Mouse (Mus musculus) intestine, embryonic 15.5 days (tissue): ENCODE data around the gene Fbxl21. TPM values are rescaled to one million over a fixed set of nuclear protein-coding genes. Genes with fewer than 3 reads are reported as not detected.

Experiments used
- ATAC-seq: fragments of 200-750 bp; cut with Nextera tagmentation; 2 replicates; pipeline ENCODE4 v1.8.0; 2017; ENCODE audit warnings: moderate TSS enrichment, moderate library complexity
- H3K27ac ChIP-seq: fragments of 300-500 bp; sonication (generic); 2 replicates; pipeline ENCODE4 v1.5.1; 2015; ENCODE audit warnings: mild to moderate bottlenecking, inconsistent platforms
- H3K27me3 ChIP-seq: fragments of 300-500 bp; sonication (generic); replicated peaks from 2 replicates; pipeline ENCODE4 v1.6.1; 2015; ENCODE audit warnings: inconsistent platforms
- H3K36me3 ChIP-seq: fragments of 300-500 bp; sonication (generic); 2 replicates; pipeline ENCODE4 v1.6.1; 2015; ENCODE audit warnings: inconsistent platforms
- H3K4me1 ChIP-seq: fragments of 300-500 bp; sonication (generic); replicated peaks from 2 replicates; pipeline ENCODE4 v1.6.1; 2015; ENCODE audit warnings: inconsistent platforms
- H3K4me2 ChIP-seq: fragments of 300-500 bp; sonication (generic); replicated peaks from 2 replicates; pipeline ENCODE4 v1.6.1; 2015; ENCODE audit warnings: mild to moderate bottlenecking, inconsistent platforms
- H3K4me3 ChIP-seq: fragments of 300-500 bp; sonication (generic); replicated peaks from 2 replicates; pipeline ENCODE4 v1.5.1; 2015; ENCODE audit warnings: inconsistent platforms
- H3K9ac ChIP-seq: fragments of 300-500 bp; sonication (generic); 2 replicates; pipeline ENCODE4 v1.6.1; 2015; ENCODE audit warnings: inconsistent platforms
- H3K9me3 ChIP-seq: fragments of 300-500 bp; sonication (generic); 2 replicates; pipeline ENCODE4 v1.6.1; 2016; ENCODE audit warnings: inconsistent platforms
- WGBS: fragments of 180-500 bp; shearing (Covaris S2); methylation state at CpG from one replicate; pipeline ENCODE4 v1.1.7; 2015; 5-methylcytosine and 5-hydroxymethylcytosine counted together
- polyA plus RNA-seq: library from polyadenylated mRNA; unstranded; fragments of >200 nt; fragmentation: Nextera tagmentation; extraction: Ambion mirVana; gene quantifications from 2 replicates; pipeline ENCODE4 v1.2.1, GENCODE M21; 2015

Fbxl21 gene
- polyA plus RNA-seq, 1 experiment from 2014 or later: 2.1 TPM

DNA sequence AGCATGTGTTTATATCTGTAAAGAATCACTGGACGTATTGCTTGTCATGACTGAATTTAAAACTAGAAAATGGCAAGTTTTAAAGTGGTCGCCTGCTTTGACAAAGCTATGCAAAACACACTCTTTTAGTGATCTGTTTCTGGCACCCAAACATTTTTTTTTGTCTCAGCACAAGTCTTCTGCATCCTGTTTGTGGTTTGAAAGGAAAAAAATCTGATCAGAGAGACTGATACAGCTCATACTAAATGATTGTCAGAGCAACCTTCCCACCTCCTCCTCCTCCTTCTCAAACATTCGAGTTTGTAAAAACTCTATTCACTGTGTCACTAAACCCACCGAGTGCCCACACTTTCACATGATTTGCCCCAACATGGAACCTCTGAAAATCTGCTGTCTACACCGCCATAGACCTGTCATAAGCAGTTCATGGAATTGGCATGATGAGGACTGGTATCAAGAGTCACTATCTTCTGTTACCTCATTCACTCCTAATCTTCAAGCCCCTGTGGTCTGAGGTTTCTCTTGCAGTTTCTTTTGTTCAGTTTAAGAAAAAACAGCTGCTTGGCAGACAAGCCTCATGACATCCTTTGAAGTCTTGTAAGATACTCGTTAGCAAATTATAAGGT lies 15.3 kb upstream of the Fbxl21 start:
- no peak overlapping the region for H3K27ac ChIP-seq
- no peaks in the 10 kb centered on the region for H3K9me3 ChIP-seq
- H3K4me3 ChIP-seq: no peak overlapping the region
- no peak for ATAC-seq
- no peak overlapping the region for H3K4me2 ChIP-seq
- H3K27me3 ChIP-seq: no peaks in the 10 kb centered on the region
- no peaks in the 10 kb centered on the region for H3K4me1 ChIP-seq
- H3K36me3 ChIP-seq: no peaks in the 10 kb centered on the region
- WGBS: 67% methylated on average over 6 of the region's 6 CpGs
- no peak overlapping the region for H3K9ac ChIP-seq

DNA sequence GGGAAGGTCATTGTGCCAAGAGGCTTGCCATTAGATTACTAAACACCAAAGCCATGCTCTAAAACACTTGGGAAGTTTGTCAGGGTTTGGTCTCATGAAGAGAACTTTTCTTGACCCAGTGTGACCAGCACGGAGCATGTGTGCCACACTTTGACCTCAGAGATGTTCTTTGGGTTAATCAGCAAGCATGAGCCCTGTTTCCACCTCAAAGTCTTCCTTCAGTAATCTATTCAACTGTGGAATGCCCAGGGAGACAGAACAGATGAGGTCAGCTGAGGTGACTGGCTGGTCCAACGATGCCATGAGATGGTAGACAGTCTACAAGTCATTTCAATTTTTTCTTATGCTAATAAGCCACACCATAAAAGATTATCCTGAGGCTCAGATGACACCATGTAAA lies 12.5 kb upstream of the Fbxl21 start:
- no peaks in the 10 kb centered on the region for H3K27me3 ChIP-seq
- no peak overlapping the region for H3K4me2 ChIP-seq
- H3K9ac ChIP-seq: no peak overlapping the region
- H3K27ac ChIP-seq: no peak overlapping the region
- ATAC-seq: no peak
- no peaks in the 10 kb centered on the region for H3K9me3 ChIP-seq
- 83% methylated on average over 2 of the region's 2 CpGs for WGBS
- H3K4me1 ChIP-seq: no peaks in the 10 kb centered on the region
- H3K4me3 ChIP-seq: no peak overlapping the region
- H3K36me3 ChIP-seq: no peaks in the 10 kb centered on the region

DNA sequence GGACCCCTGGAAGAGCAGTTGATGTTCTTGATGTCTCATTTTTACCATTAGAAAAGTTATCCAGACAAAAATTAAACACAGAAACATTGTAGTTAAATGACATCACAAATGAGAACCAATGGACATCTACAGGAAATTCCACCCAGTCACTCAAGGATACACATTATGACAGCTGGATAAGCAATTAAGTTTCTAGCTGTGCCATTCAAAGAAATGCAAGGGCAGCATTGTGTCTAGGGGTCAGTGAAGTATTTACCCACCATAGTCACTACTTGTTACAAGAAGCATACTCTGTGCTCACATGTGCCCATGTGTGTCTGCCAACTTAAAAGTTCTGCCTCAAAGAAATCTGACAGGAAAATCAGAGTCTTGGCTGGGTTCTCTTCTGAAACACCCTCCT lies 8.7 kb upstream of the Fbxl21 start:
- Histone ChIP-seq H3K4me2 (no peak overlapping the region), H3K4me1 (no peaks in the 10 kb centered on the region)

DNA sequence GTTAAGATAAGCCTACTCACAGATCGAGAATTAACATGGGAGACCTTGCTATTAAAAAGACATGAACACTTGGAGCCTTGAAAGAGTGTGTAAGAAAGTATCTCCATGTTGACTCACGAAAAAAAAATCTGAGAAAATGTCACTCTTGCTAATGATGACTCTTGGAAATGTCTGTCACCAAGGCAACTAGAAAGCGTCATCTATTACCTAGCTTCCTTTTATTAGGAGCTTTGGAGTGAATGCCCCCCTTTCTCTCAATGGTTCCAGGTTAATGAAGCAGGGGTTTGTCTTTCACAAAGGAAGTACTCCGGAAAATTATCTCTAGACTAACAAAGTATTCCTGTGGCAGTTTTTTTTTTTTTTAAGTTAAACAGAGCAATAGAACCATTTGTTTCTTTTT lies 6.0 kb upstream of the Fbxl21 start:
- Histone ChIP-seq H3K27me3 (no peaks in the 10 kb centered on the region), H3K4me2 (no peak overlapping the region), H3K36me3 (no peaks in the 10 kb centered on the region), H3K9me3 (no peaks in the 10 kb centered on the region), H3K4me3 (no peak overlapping the region), H3K27ac (no peak overlapping the region), H3K4me1 (no peaks in the 10 kb centered on the region), H3K9ac (no peak overlapping the region)
- WGBS: 67% methylated on average over 4 of the region's 4 CpGs
- no peak for ATAC-seq

More for the DNA sequence above, 8.7 kb upstream of the Fbxl21 start:
- Histone ChIP-seq H3K4me3 (no peak overlapping the region), H3K9ac (no peak overlapping the region), H3K36me3 (no peaks in the 10 kb centered on the region), H3K27ac (no peak overlapping the region), H3K9me3 (no peaks in the 10 kb centered on the region), H3K27me3 (no peaks in the 10 kb centered on the region)
- no peak for ATAC-seq

DNA sequence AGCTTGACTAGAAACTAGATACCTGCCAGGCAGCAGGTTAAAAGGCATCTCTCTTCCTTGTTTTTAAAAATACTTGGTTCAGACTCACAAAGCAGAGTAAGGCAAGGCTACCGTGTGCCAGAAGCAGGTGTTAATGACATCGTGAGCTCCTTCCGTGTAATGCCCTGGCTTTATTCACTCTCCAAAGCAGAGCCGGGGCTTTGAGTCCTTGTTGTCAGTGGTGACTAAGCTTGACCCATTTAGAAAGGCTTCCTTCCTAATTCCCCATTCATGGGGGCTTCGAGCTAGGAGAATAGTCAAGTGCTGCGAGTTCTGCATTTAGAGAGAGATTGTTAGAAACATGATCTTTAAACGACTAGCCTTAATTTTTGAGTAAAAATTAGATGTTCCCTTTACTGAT lies 5.5 kb upstream of the Fbxl21 start:
- Histone ChIP-seq H3K27ac (no peak overlapping the region), H3K27me3 (no peaks in the 10 kb centered on the region), H3K9ac (no peak overlapping the region), H3K4me2 (no peak overlapping the region), H3K4me1 (no peaks in the 10 kb centered on the region), H3K9me3 (no peaks in the 10 kb centered on the region), H3K36me3 (no peaks in the 10 kb centered on the region), H3K4me3 (no peak overlapping the region)
- ATAC-seq: no peak
- whole genome bisulfite sequencing: 60% methylated on average over 7 of the region's 7 CpGs

DNA sequence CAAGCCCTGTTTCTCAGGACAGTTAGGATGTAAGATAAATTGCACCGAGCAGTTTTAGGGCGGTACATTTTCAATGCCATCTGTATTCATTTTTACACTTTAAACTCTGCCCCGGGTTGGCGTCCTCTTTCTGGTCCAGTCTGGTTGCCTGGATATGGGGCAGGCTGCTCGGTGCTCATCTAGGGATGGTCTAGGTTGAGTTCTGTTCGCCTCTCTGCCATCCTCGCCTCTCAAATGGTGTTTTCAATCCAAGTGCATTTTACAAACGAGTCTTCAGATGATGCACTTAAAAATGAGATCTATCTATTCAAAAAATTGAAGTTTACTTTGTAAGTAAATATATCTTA lies 522 bp downstream of the Fbxl21 start:
- no peaks in the 10 kb centered on the region for H3K27me3 ChIP-seq
- H3K36me3 ChIP-seq: no peaks in the 10 kb centered on the region
- WGBS: 6% methylated on average over 8 of the region's 8 CpGs
- no peaks in the 10 kb centered on the region for H3K9me3 ChIP-seq
- H3K4me2 ChIP-seq: peak overlapping the region; percentile 94
- H3K4me1 ChIP-seq: 0 out of 2 replicates have a peak, but pooled peaks cover 3% of the 10 kb centered on the region
- H3K9ac ChIP-seq: peak overlapping the region; percentile 69
- no peak overlapping the region for H3K27ac ChIP-seq
- ATAC-seq: peak; percentile 19
- peak overlapping the region; percentile 69 for H3K4me3 ChIP-seq

DNA sequence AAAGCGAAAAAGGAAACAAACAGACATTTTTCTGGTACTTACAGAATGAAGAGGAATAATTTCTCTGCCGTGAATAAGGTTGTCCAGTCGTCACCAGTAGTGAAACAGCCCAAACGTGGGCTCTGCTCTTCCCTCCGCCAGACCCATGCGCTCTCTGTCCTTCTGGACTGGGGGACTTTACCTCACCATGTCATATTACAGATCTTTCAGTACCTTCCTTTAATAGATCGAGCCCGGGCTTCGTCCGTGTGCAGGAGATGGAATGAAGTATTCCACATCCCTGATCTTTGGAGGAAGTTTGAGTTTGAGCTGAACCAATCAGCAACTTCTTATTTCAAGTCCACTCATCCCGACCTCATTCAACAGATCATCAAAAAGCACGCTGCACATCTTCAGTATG lies 4.6 kb downstream of the Fbxl21 start:
- 0 out of 2 replicates have a peak, but pooled peaks cover 3% of the 10 kb centered on the region for H3K4me1 ChIP-seq
- no peaks in the 10 kb centered on the region for H3K9me3 ChIP-seq
- H3K27ac ChIP-seq: no peak overlapping the region
- no peak overlapping the region for H3K4me3 ChIP-seq
- H3K9ac ChIP-seq: no peak overlapping the region
- no peak for ATAC-seq
- WGBS: 57% methylated on average over 12 of the region's 12 CpGs
- H3K4me2 ChIP-seq: no peak overlapping the region
- H3K27me3 ChIP-seq: no peaks in the 10 kb centered on the region
- H3K36me3 ChIP-seq: no peaks in the 10 kb centered on the region

DNA sequence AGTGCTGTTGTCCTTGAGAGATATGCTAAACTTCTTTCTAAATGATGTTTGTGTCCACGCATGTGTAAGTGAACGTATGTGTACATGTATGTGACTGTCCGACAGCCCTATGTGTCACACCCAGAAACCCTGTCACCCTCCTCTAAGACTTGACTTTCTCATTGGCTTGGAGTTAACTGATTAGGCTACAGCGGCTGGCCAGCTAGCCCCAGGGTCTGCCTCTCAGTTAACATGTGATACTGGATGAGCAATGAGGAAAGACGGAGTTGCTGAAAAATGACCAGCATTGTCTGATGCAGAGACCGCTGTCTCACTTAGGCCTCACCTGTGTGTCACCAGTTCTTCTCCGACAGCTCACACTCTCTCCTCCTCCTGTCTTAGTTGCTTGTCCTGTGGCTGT lies 5.6 kb downstream of the Fbxl21 start:
- no peak for ATAC-seq
- no peaks in the 10 kb centered on the region for H3K4me1 ChIP-seq
- no peaks in the 10 kb centered on the region for H3K9me3 ChIP-seq
- H3K27me3 ChIP-seq: no peaks in the 10 kb centered on the region
- no peak overlapping the region for H3K9ac ChIP-seq
- 91% methylated on average over 7 of the region's 7 CpGs for WGBS
- H3K36me3 ChIP-seq: no peaks in the 10 kb centered on the region
- H3K4me2 ChIP-seq: no peak overlapping the region
- H3K27ac ChIP-seq: no peak overlapping the region
- H3K4me3 ChIP-seq: no peak overlapping the region

DNA sequence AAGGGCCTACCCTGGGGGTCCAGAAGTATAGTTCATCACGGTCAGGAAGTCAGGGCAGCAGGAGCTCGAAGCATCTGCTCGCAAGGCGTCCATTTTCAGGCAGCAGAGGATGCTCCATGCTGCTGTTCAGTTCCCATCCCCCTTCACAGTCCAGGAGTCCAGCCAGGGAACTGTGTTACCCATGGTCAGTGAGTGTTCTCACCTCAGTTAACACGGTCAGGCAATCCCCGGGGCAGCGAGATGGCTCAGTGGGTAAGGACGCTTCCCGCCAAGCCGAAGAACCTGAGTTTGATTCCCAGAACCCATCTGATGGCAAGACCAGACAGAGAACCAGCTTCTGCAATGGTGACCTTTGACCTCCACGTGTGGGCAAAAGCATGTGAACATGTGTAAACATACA lies 6.0 kb downstream of the Fbxl21 start:
- H3K27ac ChIP-seq: no peak overlapping the region
- H3K4me3 ChIP-seq: no peak overlapping the region
- H3K9me3 ChIP-seq: no peaks in the 10 kb centered on the region
- no peak for ATAC-seq
- H3K4me1 ChIP-seq: no peaks in the 10 kb centered on the region
- H3K9ac ChIP-seq: no peak overlapping the region
- no peaks in the 10 kb centered on the region for H3K27me3 ChIP-seq
- no peak overlapping the region for H3K4me2 ChIP-seq
- no peaks in the 10 kb centered on the region for H3K36me3 ChIP-seq
- WGBS: 89% methylated on average over 11 of the region's 11 CpGs

DNA sequence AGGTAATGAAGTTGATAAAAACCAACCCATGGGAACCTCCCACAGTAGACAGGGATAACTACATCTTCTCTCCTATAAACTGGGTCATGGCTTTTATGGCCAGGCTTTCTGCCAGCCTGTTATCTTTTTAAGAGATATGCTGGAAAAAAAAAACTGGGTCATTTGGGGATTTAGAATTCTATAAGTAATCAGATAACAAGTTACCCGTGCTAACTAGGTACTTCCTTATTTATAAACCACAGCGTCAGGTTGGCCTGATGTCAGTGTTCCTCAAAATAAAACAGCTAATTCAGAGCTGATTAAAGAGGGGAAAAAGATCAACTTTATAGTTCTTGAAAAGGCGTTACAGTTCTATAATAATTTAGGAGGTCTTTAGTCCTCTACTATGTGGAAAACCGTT lies 6.8 kb downstream of the Fbxl21 start:
- no peak for ATAC-seq
- no peak overlapping the region for H3K4me2 ChIP-seq
- no peak overlapping the region for H3K9ac ChIP-seq
- 67% methylated on average over 4 of the region's 4 CpGs for WGBS
- no peak overlapping the region for H3K27ac ChIP-seq
- no peaks in the 10 kb centered on the region for H3K4me1 ChIP-seq
- H3K9me3 ChIP-seq: no peaks in the 10 kb centered on the region
- H3K4me3 ChIP-seq: no peak overlapping the region
- no peaks in the 10 kb centered on the region for H3K27me3 ChIP-seq
- H3K36me3 ChIP-seq: no peaks in the 10 kb centered on the region

DNA sequence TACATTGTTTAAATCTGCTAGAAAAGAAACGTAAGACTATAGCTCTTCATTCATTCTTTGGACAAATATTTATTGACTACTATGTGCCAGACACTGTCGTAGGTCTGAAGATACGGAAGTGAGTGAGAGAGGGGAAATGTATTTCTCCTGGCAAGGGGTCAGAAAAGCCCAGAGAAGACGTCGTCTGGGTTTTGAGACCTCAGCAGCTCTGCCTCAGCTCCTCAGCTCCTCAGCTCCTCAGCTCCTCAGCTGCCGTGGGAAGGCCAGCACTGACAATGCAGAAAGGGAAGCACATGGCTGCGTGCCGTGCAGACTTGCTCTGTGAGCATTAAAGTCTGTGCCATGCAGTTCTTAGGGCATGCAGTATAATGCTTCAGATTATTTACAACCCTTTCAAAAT lies 7.4 kb downstream of the Fbxl21 start:
- no peak overlapping the region for H3K4me3 ChIP-seq
- H3K36me3 ChIP-seq: no peaks in the 10 kb centered on the region
- H3K9ac ChIP-seq: no peak overlapping the region
- H3K4me2 ChIP-seq: no peak overlapping the region
- H3K9me3 ChIP-seq: no peaks in the 10 kb centered on the region
- H3K27ac ChIP-seq: no peak overlapping the region
- H3K27me3 ChIP-seq: no peaks in the 10 kb centered on the region
- ATAC-seq: no peak
- 45% methylated on average over 8 of the region's 8 CpGs for WGBS
- no peaks in the 10 kb centered on the region for H3K4me1 ChIP-seq

DNA sequence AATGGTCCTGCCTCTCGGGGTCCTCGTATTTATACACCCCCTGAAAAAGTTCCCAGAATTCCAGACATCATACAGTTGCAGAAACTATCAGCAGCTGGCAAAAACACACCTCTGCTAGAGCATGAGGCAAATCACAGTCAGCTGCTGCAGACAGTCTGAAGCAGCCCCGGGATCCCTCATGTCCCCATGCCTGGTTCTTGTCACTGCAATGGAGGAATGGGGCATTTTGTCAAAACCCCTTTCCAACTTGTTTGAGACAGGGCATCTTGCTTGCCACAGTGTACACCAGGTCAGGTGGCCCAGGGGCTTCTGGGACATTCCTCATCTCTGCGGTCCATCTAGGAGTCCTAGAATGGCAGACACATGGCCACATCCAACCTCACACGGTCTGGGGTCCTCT lies 12.7 kb downstream of the Fbxl21 start:
- no peaks in the 10 kb centered on the region for H3K9me3 ChIP-seq
- H3K27ac ChIP-seq: no peak overlapping the region
- no peaks in the 10 kb centered on the region for H3K27me3 ChIP-seq
- H3K9ac ChIP-seq: no peak overlapping the region
- H3K4me2 ChIP-seq: no peak overlapping the region
- whole genome bisulfite sequencing: 85% methylated on average over 5 of the region's 5 CpGs
- no peaks in the 10 kb centered on the region; the same call in 1 of the 2 replicates for H3K4me1 ChIP-seq
- H3K4me3 ChIP-seq: no peak overlapping the region
- no peaks in the 10 kb centered on the region for H3K36me3 ChIP-seq
- no peak for ATAC-seq

DNA sequence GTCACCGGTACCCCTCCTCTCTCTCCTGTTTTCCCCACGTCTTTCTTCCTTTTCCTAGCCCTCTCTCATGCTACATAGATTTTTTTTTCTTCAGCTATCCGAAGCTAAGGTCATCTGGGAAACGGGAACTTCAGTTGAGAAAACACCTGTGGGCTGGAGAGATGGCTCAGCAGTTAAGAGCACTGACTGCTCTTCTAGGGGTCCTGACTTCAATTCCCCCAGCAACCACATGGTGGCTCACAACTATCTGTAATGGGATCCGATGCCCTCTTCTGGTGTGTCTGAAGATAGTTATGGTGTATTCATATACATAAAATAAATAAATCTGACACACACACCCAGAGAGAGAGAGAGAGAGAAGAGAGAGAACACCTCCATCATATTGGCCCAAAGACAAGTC lies 13.3 kb downstream of the Fbxl21 start:
- WGBS: 75% methylated on average over 5 of the region's 5 CpGs
- Histone ChIP-seq H3K9ac (no peak overlapping the region), H3K4me2 (no peak overlapping the region), H3K27ac (no peak overlapping the region), H3K36me3 (no peaks in the 10 kb centered on the region), H3K27me3 (no peaks in the 10 kb centered on the region), H3K4me1 (no peaks in the 10 kb centered on the region; the same call in 1 of the 2 replicates), H3K4me3 (no peak overlapping the region), H3K9me3 (no peaks in the 10 kb centered on the region)
- no peak for ATAC-seq
